Mouse (Mus musculus): ENCODE results near the gene Chrm3. TPM values are rescaled to one million over a fixed set of nuclear protein-coding genes. Genes with fewer than 3 reads are reported as not detected.
"Not testable (repeated sequence)": the region's sequence is repeated elsewhere in the genome, so short reads cannot be mapped to it uniquely, and the experiment has no call there.

Gene Chrm3
- 0.13 and 0.28 TPM in 2 replicates for polyA plus RNA-seq (2014; fragmentation: Nextera tagmentation; extraction: Ambion mirVana)

- no peak within 1 kb of the TSS for H3K27ac ChIP-seq (replicated peaks; ENCODE audit: low read depth, low read length)
- 3% methylated on average over 18 of the region's 18 CpGs for WGBS
- no peaks in the 10 kb centered on the region for H3K36me3 ChIP-seq (ENCODE audit: control insufficient read depth, insufficient read depth, low read length)
- H3K4me1 ChIP-seq (ENCODE audit: control insufficient read depth, insufficient read depth, low read length): peaks cover 5% of the 10 kb centered on the region; the same call in 1 of the 2 replicates
- H3K4me3 ChIP-seq (ENCODE audit: low read depth, low read length): peak within 1 kb of the TSS; percentile 37
- ATAC-seq (ENCODE audit: insufficient number of reproducible peaks, low FRiP score, low TSS enrichment, low read depth) (peak; percentile 48; the same call in 1 of the 2 replicates), DNase-seq (ENCODE audit: low spot score) (peak; percentile 62)
- peak within 1 kb of the TSS; percentile 12; the same call in 1 of the 2 replicates for H3K9ac ChIP-seq (ENCODE audit: low read length)
- H3K9me3 ChIP-seq (ENCODE audit: control insufficient read depth, low read length): no peaks in the 10 kb centered on the region
- H3K4me2 ChIP-seq (ENCODE audit: low read depth, severe bottlenecking): peak within 1 kb of the TSS; percentile 88
- peaks cover 34% of the 10 kb centered on the region for H3K27me3 ChIP-seq (ENCODE audit: control insufficient read depth, insufficient read depth, low read length)
Observed at GRCm38 (mm10) chr13:10360777-10361176, at the start of gene Chrm3. TSS of gene Chrm3 (minus strand) at chr13:10360847.

- 93% methylated on average over 2 of the region's 2 CpGs for WGBS
- Histone ChIP-seq H3K27ac (replicated peaks; ENCODE audit: low read depth, low read length) (no peak overlapping the region), H3K36me3 (ENCODE audit: control insufficient read depth, insufficient read depth, low read length) (no peaks in the 10 kb centered on the region), H3K9me3 (ENCODE audit: control insufficient read depth, low read length) (no peaks in the 10 kb centered on the region), H3K9ac (ENCODE audit: low read length) (no peak overlapping the region), H3K4me1 (ENCODE audit: control insufficient read depth, insufficient read depth, low read length) (no peaks in the 10 kb centered on the region), H3K4me2 (ENCODE audit: low read depth, severe bottlenecking) (no peak overlapping the region), H3K27me3 (ENCODE audit: control insufficient read depth, insufficient read depth, low read length) (no peaks in the 10 kb centered on the region), H3K4me3 (ENCODE audit: low read depth, low read length) (no peak overlapping the region)
- no peak for DNase-seq (ENCODE audit: low spot score)
- no peak for ATAC-seq (ENCODE audit: insufficient number of reproducible peaks, low FRiP score, low TSS enrichment, low read depth)
Observed at GRCm38 (mm10) chr13:10394364-10394763, 33.7 kb upstream of the Chrm3 start.

GRCm38 (mm10) chr13:10375487-10375886 is 14.8 kb upstream of the Chrm3 start:
- not testable (repeated sequence) for H3K9me3 ChIP-seq (ENCODE audit: control insufficient read depth, low read length); H3K4me3 ChIP-seq (ENCODE audit: low read depth, low read length); ATAC-seq (ENCODE audit: insufficient number of reproducible peaks, low FRiP score, low TSS enrichment, low read depth); H3K4me2 ChIP-seq (ENCODE audit: low read depth, severe bottlenecking); H3K27ac ChIP-seq (replicated peaks; ENCODE audit: low read depth, low read length); H3K27me3 ChIP-seq (ENCODE audit: control insufficient read depth, insufficient read depth, low read length); H3K9ac ChIP-seq (ENCODE audit: low read length); H3K4me1 ChIP-seq (ENCODE audit: control insufficient read depth, insufficient read depth, low read length); DNase-seq (ENCODE audit: low spot score); H3K36me3 ChIP-seq (ENCODE audit: control insufficient read depth, insufficient read depth, low read length)

- WGBS: under 1% methylated on average over 60 of the region's 60 CpGs
- H3K27ac ChIP-seq (replicated peaks; ENCODE audit: low read depth, low read length): no peak overlapping the region
- H3K4me1 ChIP-seq (ENCODE audit: control insufficient read depth, insufficient read depth, low read length): peaks cover 5% of the 10 kb centered on the region; the same call in 1 of the 2 replicates
- DNase-seq (ENCODE audit: low spot score) (peak; percentile 48), ATAC-seq (ENCODE audit: insufficient number of reproducible peaks, low FRiP score, low TSS enrichment, low read depth) (0 out of 2 replicates have a peak, but pooled peaks have one; percentile 19)
- peak overlapping the region; percentile 88 for H3K4me2 ChIP-seq (ENCODE audit: low read depth, severe bottlenecking)
- no peaks in the 10 kb centered on the region for H3K36me3 ChIP-seq (ENCODE audit: control insufficient read depth, insufficient read depth, low read length)
- no peaks in the 10 kb centered on the region for H3K9me3 ChIP-seq (ENCODE audit: control insufficient read depth, low read length)
- peaks cover 34% of the 10 kb centered on the region for H3K27me3 ChIP-seq (ENCODE audit: control insufficient read depth, insufficient read depth, low read length)
- H3K9ac ChIP-seq (ENCODE audit: low read length): peak overlapping the region; percentile 12; the same call in 1 of the 2 replicates
- peak overlapping the region; percentile 37 for H3K4me3 ChIP-seq (ENCODE audit: low read depth, low read length)
Observed at GRCm38 (mm10) chr13:10360199-10360694, 400 bp downstream of the Chrm3 start.

- 3% methylated on average over 26 of the region's 26 CpGs for WGBS
- Histone ChIP-seq H3K4me3 (ENCODE audit: low read depth, low read length) (peak overlapping the region; percentile 37), H3K9me3 (ENCODE audit: control insufficient read depth, low read length) (no peaks in the 10 kb centered on the region), H3K36me3 (ENCODE audit: control insufficient read depth, insufficient read depth, low read length) (no peaks in the 10 kb centered on the region), H3K27ac (replicated peaks; ENCODE audit: low read depth, low read length) (no peak overlapping the region), H3K9ac (ENCODE audit: low read length) (peak overlapping the region; percentile 12; the same call in 1 of the 2 replicates), H3K4me1 (ENCODE audit: control insufficient read depth, insufficient read depth, low read length) (peaks cover 5% of the 10 kb centered on the region; the same call in 1 of the 2 replicates), H3K4me2 (ENCODE audit: low read depth, severe bottlenecking) (peak overlapping the region; percentile 88), H3K27me3 (ENCODE audit: control insufficient read depth, insufficient read depth, low read length) (peaks cover 34% of the 10 kb centered on the region)
- DNase-seq (ENCODE audit: low spot score) (peak; percentile 40), ATAC-seq (ENCODE audit: insufficient number of reproducible peaks, low FRiP score, low TSS enrichment, low read depth) (no peak)
Observed at GRCm38 (mm10) chr13:10359516-10360198, 990 bp downstream of the Chrm3 start.

GRCm38 (mm10) chr13:10355796-10356195 is 4.9 kb downstream of the Chrm3 start:
- Histone ChIP-seq H3K9me3 (ENCODE audit: control insufficient read depth, low read length) (no peaks in the 10 kb centered on the region), H3K4me2 (ENCODE audit: low read depth, severe bottlenecking) (no peak overlapping the region), H3K36me3 (ENCODE audit: control insufficient read depth, insufficient read depth, low read length) (no peaks in the 10 kb centered on the region), H3K9ac (ENCODE audit: low read length) (no peak overlapping the region), H3K27ac (replicated peaks; ENCODE audit: low read depth, low read length) (no peak overlapping the region), H3K4me3 (ENCODE audit: low read depth, low read length) (no peak overlapping the region), H3K4me1 (ENCODE audit: control insufficient read depth, insufficient read depth, low read length) (peaks cover 5% of the 10 kb centered on the region; the same call in 1 of the 2 replicates), H3K27me3 (ENCODE audit: control insufficient read depth, insufficient read depth, low read length) (peaks cover 24% of the 10 kb centered on the region)
- WGBS: 84% methylated on average over 5 of the region's 5 CpGs
- ATAC-seq (ENCODE audit: insufficient number of reproducible peaks, low FRiP score, low TSS enrichment, low read depth): no peak
- DNase-seq (ENCODE audit: low spot score): no peak

- H3K4me2 ChIP-seq (ENCODE audit: low read depth, severe bottlenecking): no peak overlapping the region
- DNase-seq (ENCODE audit: low spot score) (no peak), ATAC-seq (ENCODE audit: insufficient number of reproducible peaks, low FRiP score, low TSS enrichment, low read depth) (no peak)
- no peaks in the 10 kb centered on the region for H3K9me3 ChIP-seq (ENCODE audit: control insufficient read depth, low read length)
- WGBS: 72% methylated on average over 2 of the region's 2 CpGs
- H3K36me3 ChIP-seq (ENCODE audit: control insufficient read depth, insufficient read depth, low read length): no peaks in the 10 kb centered on the region
- peaks cover 4% of the 10 kb centered on the region; the same call in 1 of the 2 replicates for H3K4me1 ChIP-seq (ENCODE audit: control insufficient read depth, insufficient read depth, low read length)
- no peak overlapping the region for H3K27ac ChIP-seq (replicated peaks; ENCODE audit: low read depth, low read length)
- H3K9ac ChIP-seq (ENCODE audit: low read length): no peak overlapping the region
- no peak overlapping the region for H3K4me3 ChIP-seq (ENCODE audit: low read depth, low read length)
- H3K27me3 ChIP-seq (ENCODE audit: control insufficient read depth, insufficient read depth, low read length): peaks cover 18% of the 10 kb centered on the region
Observed at GRCm38 (mm10) chr13:10354885-10355575, 5.6 kb downstream of the Chrm3 start.

- Histone ChIP-seq H3K4me1 (ENCODE audit: control insufficient read depth, insufficient read depth, low read length) (no peaks in the 10 kb centered on the region), H3K4me2 (ENCODE audit: low read depth, severe bottlenecking) (no peak overlapping the region), H3K27ac (replicated peaks; ENCODE audit: low read depth, low read length) (no peak overlapping the region), H3K4me3 (ENCODE audit: low read depth, low read length) (no peak overlapping the region), H3K9ac (ENCODE audit: low read length) (no peak overlapping the region), H3K36me3 (ENCODE audit: control insufficient read depth, insufficient read depth, low read length) (no peaks in the 10 kb centered on the region), H3K27me3 (ENCODE audit: control insufficient read depth, insufficient read depth, low read length) (no peaks in the 10 kb centered on the region), H3K9me3 (ENCODE audit: control insufficient read depth, low read length) (no peaks in the 10 kb centered on the region)
- ATAC-seq (ENCODE audit: insufficient number of reproducible peaks, low FRiP score, low TSS enrichment, low read depth) (no peak), DNase-seq (ENCODE audit: low spot score) (no peak)
- WGBS: 83% methylated on average over 1 of the region's 1 CpGs
Observed at GRCm38 (mm10) chr13:10352141-10352540, 8.5 kb downstream of the Chrm3 start.

Data from limb, embryonic 11.5 days (tissue).